Mouse (Mus musculus) bone marrow macrophage, adult 2 months (primary cell): ENCODE data around the gene Capzb.

Experiments
- CTCF ChIP-seq: IDR thresholded peaks from 2 replicates; pipeline ENCODE4 v1.5.1; 2012; ENCODE audit warnings: low read depth, mild to moderate bottlenecking, low read length, moderate library complexity
- POLR2A ChIP-seq: IDR thresholded peaks from 2 replicates; pipeline ENCODE4 v1.6.1; 2012; ENCODE audit warnings: mild to moderate bottlenecking, low read depth, low read length, borderline replicate concordance

GRCm38 (mm10) chr4:139142985-139143384, 49.7 kb upstream of the Capzb start:
- TF ChIP-seq CTCF (no peak), POLR2A (no peak)
